ENCODE assay signal across 9 mouse cellular contexts in genomic region chr10:7182555-7183170, GRCm38 (mm10). TPM values are rescaled to one million over a fixed set of nuclear protein-coding genes. Genes with fewer than 3 reads are reported as not detected.
DNase-seq lines count a peak whose midpoint lies in the region; ATAC-seq and TF ChIP-seq lines count a peak whose summit lies in the region.
"Had no signal": no experiment of that assay in that cellular context is flagged by ENCODE, and none has a peak within 500 bp of the region (broad histone marks: within the 10 kb centered on the region; RNA-seq: fewer than 3 reads in every experiment).

No protein-coding gene starts in this region.

- no peak for DNase-seq in hindbrain, embryonic 10.5 days (ENCODE audit: low spot score)
- no peak for DNase-seq in hindbrain, embryonic 11.5 days (ENCODE audit: low spot score)
- DNase-seq in cerebellum, postnatal 10 days, result peak; percentile 58 to 68
- DNase-seq in right cerebral cortex, adult 18-20 months, result no peak
- no peak for DNase-seq in right cerebral cortex, postnatal 25 days

- WGBS in hindbrain, embryonic 10.5 days, result 70% methylated on average over 12 of the region's 12 CpGs
- WGBS in hindbrain, embryonic 11.5 days, result 63% methylated on average over 12 of the region's 12 CpGs
- WGBS in hindbrain, embryonic 16.5 days, result 51% methylated on average over 12 of the region's 12 CpGs

- no peak overlapping the region for H3ac ChIP-seq in myocyte (ENCODE audit: control insufficient read depth, insufficient read length)

- no peaks in the 10 kb centered on the region for H3K27me3 ChIP-seq in hindbrain, embryonic 10.5 days (ENCODE audit: insufficient read depth, poor library complexity, severe bottlenecking)
- no peaks in the 10 kb centered on the region for H3K27me3 ChIP-seq in hindbrain, embryonic 11.5 days (ENCODE audit: control insufficient read depth, insufficient read depth, low read length)
- no peaks in the 10 kb centered on the region for H3K27me3 ChIP-seq in hindbrain, embryonic 16.5 days (replicated peaks; ENCODE audit: control insufficient read depth, insufficient read depth, low read length)
- H3K27me3 ChIP-seq in myocyte (ENCODE audit: control insufficient read depth, insufficient read depth, insufficient read length), result no peaks in the 10 kb centered on the region

- no peak overlapping the region for H3K4me3 ChIP-seq in hindbrain, embryonic 10.5 days
- H3K4me3 ChIP-seq in hindbrain, embryonic 11.5 days (ENCODE audit: low read depth, low read length), result no peak overlapping the region
- no peak overlapping the region for H3K4me3 ChIP-seq in hindbrain, embryonic 16.5 days (ENCODE audit: low read length)
- no peak overlapping the region for H3K4me3 ChIP-seq in myocyte

- H3K27ac ChIP-seq in hindbrain, embryonic 10.5 days, result 0 out of 2 replicates have a peak overlapping the region, but pooled peaks have one; percentile 43
- no peak overlapping the region for H3K27ac ChIP-seq in hindbrain, embryonic 11.5 days (ENCODE audit: low read depth, low read length)
- H3K27ac ChIP-seq in hindbrain, embryonic 16.5 days (ENCODE audit: low read depth, low read length), result 0 out of 2 replicates have a peak overlapping the region, but pooled peaks have one; percentile 1

- 0 out of 2 replicates have a peak, but pooled peaks cover 3% of the 10 kb centered on the region for H3K9me3 ChIP-seq in hindbrain, embryonic 10.5 days
- H3K9me3 ChIP-seq in hindbrain, embryonic 11.5 days (ENCODE audit: control insufficient read depth, low read length), result no peaks in the 10 kb centered on the region; the same call in 1 of the 2 replicates
- H3K9me3 ChIP-seq in hindbrain, embryonic 16.5 days (ENCODE audit: control insufficient read depth, low read length), result no peaks in the 10 kb centered on the region
- H3K9me3 ChIP-seq: G1E had no signal

- no peak for TF ChIP-seq POLR2A in myocyte (IDR thresholded peaks at IDR 0.05; ENCODE audit: insufficient read length, low read depth)

- no peak overlapping the region for H3K4me2 ChIP-seq in hindbrain, embryonic 11.5 days (replicated peaks; ENCODE audit: low read depth, low read length)
- no peak overlapping the region for H3K4me2 ChIP-seq in hindbrain, embryonic 16.5 days (ENCODE audit: low read length)
- H3K4me2 ChIP-seq in myocyte (ENCODE audit: low read depth), result peak overlapping the region; percentile 54

- no peak overlapping the region for H3K9ac ChIP-seq in hindbrain, embryonic 11.5 days (ENCODE audit: low read depth, low read length)
- H3K9ac ChIP-seq in hindbrain, embryonic 16.5 days (ENCODE audit: low read depth, low read length), result no peak overlapping the region

- ATAC-seq in hindbrain, embryonic 11.5 days (ENCODE audit: low FRiP score), result no peak
- 0 out of 2 replicates have a peak, but pooled peaks have one; percentile 48 for ATAC-seq in hindbrain, embryonic 16.5 days
- ATAC-seq in megakaryocyte-erythroid progenitor cell, adult 5-6 weeks (replicated peaks; ENCODE audit: low FRiP score, low TSS enrichment, poor library complexity, severe bottlenecking), result no peak

- H3K4me1 ChIP-seq in hindbrain, embryonic 10.5 days (replicated peaks), result peaks cover 24% of the 10 kb centered on the region
- no peaks in the 10 kb centered on the region for H3K4me1 ChIP-seq in hindbrain, embryonic 11.5 days (replicated peaks; ENCODE audit: control insufficient read depth, insufficient read depth, low read length)
- no peaks in the 10 kb centered on the region for H3K4me1 ChIP-seq in hindbrain, embryonic 16.5 days (ENCODE audit: control insufficient read depth, insufficient read depth, low read depth, low read length)

- peaks cover 82% of the 10 kb centered on the region for H3K79me2 ChIP-seq in myocyte (ENCODE audit: control insufficient read depth, insufficient read depth)

- no peaks in the 10 kb centered on the region for H3K36me3 ChIP-seq in hindbrain, embryonic 10.5 days
- H3K36me3 ChIP-seq in hindbrain, embryonic 11.5 days (ENCODE audit: control insufficient read depth, insufficient read depth, low read length), result no peaks in the 10 kb centered on the region
- no peaks in the 10 kb centered on the region for H3K36me3 ChIP-seq in hindbrain, embryonic 16.5 days (ENCODE audit: control insufficient read depth, insufficient read depth, low read length)
- H3K36me3 ChIP-seq in myocyte (ENCODE audit: control insufficient read depth, insufficient read depth), result no peaks in the 10 kb centered on the region
- H3K36me3 ChIP-seq: G1E had no signal

TF ChIP-seq in myocyte, 11 proteins besides CTCF, POLR2A, EP300 and RAD21:
- TF ChIP-seq TCF12 (IDR thresholded peaks at IDR 0.05; ENCODE audit: insufficient read depth, poor library complexity, severe bottlenecking) (no peak), SRF (IDR thresholded peaks at IDR 0.05; ENCODE audit: control insufficient read depth, insufficient read length, low read depth) (no peak), MYOG (IDR thresholded peaks at IDR 0.05; ENCODE audit: control insufficient read depth in 1 of 3, insufficient read depth in 1 of 3, insufficient read length in 2 of 3, low read depth in 2 of 3) (no peak), MYOD1 (IDR thresholded peaks at IDR 0.05; ENCODE audit: control insufficient read depth in 1 of 3, insufficient read length in 2 of 3, low read depth in 2 of 3) (no peak), USF1 (IDR thresholded peaks at IDR 0.05; ENCODE audit: low read depth) (no peak), POLR2AphosphoS2 (IDR thresholded peaks at IDR 0.05; ENCODE audit: insufficient read length, low read depth) (no peak), REST (IDR thresholded peaks at IDR 0.05; ENCODE audit: insufficient read depth, insufficient read length) (no peak), E2F4 (IDR thresholded peaks at IDR 0.05; ENCODE audit: insufficient read depth) (no peak), TCF3 (IDR thresholded peaks at IDR 0.05; ENCODE audit: insufficient read length, low read depth) (no peak), MAX (IDR thresholded peaks at IDR 0.05; ENCODE audit: low read depth) (no peak), CEBPB (IDR thresholded peaks at IDR 0.05; ENCODE audit: insufficient read depth, poor library complexity, severe bottlenecking) (no peak)

RNA-seq across cellular contexts. Expression of gene Cnksr3, which starts 29.4 kb away (rescaled TPM):
- polyA plus RNA-seq in hindbrain, embryonic 10.5 days (2016; fragmentation: Nextera tagmentation; extraction: Ambion mirVana), result 7.3 and 10.5 TPM in 2 replicates
- 5.9 and 6.3 TPM in 2 replicates for polyA plus RNA-seq in hindbrain, embryonic 11.5 days (2014; fragmentation: Nextera tagmentation; extraction: Ambion mirVana)
- 3.7 and 4.2 TPM in 2 replicates for polyA plus RNA-seq in hindbrain, embryonic 16.5 days (2015; fragmentation: Nextera tagmentation; extraction: Ambion mirVana)
- 11.4 TPM for polyA plus RNA-seq in myocyte (2012; fragmentation: generic; extraction: Trizol)
- 9.3 and 9.6 TPM in 2 replicates for total RNA-seq in megakaryocyte-erythroid progenitor cell, adult 5-6 weeks (2014; fragmentation: Nextera tagmentation)
- 6.7 and 7.1 TPM in 2 replicates for total RNA-seq in megakaryocyte-erythroid progenitor cell, adult 5-6 weeks (2017)
- total RNA-seq: G1E had no signal
- polyA plus RNA-seq: G1E had no signal

Comparison
In these comparisons a context has a peak if more than half of its experiments do, and no peak if none do; other contexts are left out.
1. DNase-seq: peak in cerebellum, postnatal 10 days (2 of 2); none in hindbrain, embryonic 10.5 days (single experiment), hindbrain, embryonic 11.5 days (single experiment), right cerebral cortex, adult 18-20 months (single experiment) and right cerebral cortex, postnatal 25 days (single experiment).